14 mouse cellular contexts compared by ENCODE assay signal in genomic region chr16:70880678-70881077, GRCm38 (mm10).
DNase-seq lines count a peak whose midpoint lies in the region; ATAC-seq and TF ChIP-seq lines count a peak whose summit lies in the region.
"Had no signal": no experiment of that assay in that cellular context is flagged by ENCODE, and none has a peak within 500 bp of the region (broad histone marks: within the 10 kb centered on the region; RNA-seq: fewer than 3 reads in every experiment).

No protein-coding gene starts in this region.

- DNase-seq in embryonic facial prominence, embryonic 14.5 days (ENCODE audit: low spot score) = peak; percentile 8
- DNase-seq in embryonic facial prominence, embryonic 10.5 days (ENCODE audit: low spot score) = no peak
- peak; percentile 33 for DNase-seq in brain, adult 2 months (ENCODE audit: low read depth, low spot score)
- peak; percentile 43 for DNase-seq in midbrain, embryonic 14.5 days
- DNase-seq in cerebellum, postnatal 25 days = no peak
- DNase-seq in thymus, adult 2 months = no peak
- DNase-seq in adrenal gland, postnatal 4 days (ENCODE audit: low spot score in 2 of 2) = no peak
- DNase-seq: cerebellum, adult 18-20 months; gastrocnemius, postnatal 10 days; thymus, postnatal 14 days had no signal

- H3K36me3 ChIP-seq in embryonic facial prominence, embryonic 14.5 days (ENCODE audit: control insufficient read depth, insufficient read depth, low read length) = no peaks in the 10 kb centered on the region
- no peaks in the 10 kb centered on the region for H3K36me3 ChIP-seq in embryonic facial prominence, embryonic 10.5 days (replicated peaks)
- H3K36me3 ChIP-seq in forebrain, embryonic 16.5 days (ENCODE audit: control insufficient read depth, insufficient read depth) = no peaks in the 10 kb centered on the region
- no peaks in the 10 kb centered on the region for H3K36me3 ChIP-seq in midbrain, embryonic 14.5 days (ENCODE audit: control insufficient read depth, insufficient read depth, low read length)
- H3K36me3 ChIP-seq in thymus, adult 2 months (ENCODE audit: control insufficient read depth, insufficient read depth, low read length) = no peaks in the 10 kb centered on the region
- H3K36me3 ChIP-seq: liver, embryonic 15.5 days had no signal

- H3K4me1 ChIP-seq in embryonic facial prominence, embryonic 14.5 days (ENCODE audit: control insufficient read depth, insufficient read depth, low read length) = no peaks in the 10 kb centered on the region
- no peaks in the 10 kb centered on the region for H3K4me1 ChIP-seq in embryonic facial prominence, embryonic 10.5 days
- peaks cover 9% of the 10 kb centered on the region for H3K4me1 ChIP-seq in forebrain, embryonic 16.5 days (replicated peaks; ENCODE audit: control insufficient read depth, insufficient read depth, low read length)
- H3K4me1 ChIP-seq in midbrain, embryonic 14.5 days (ENCODE audit: control insufficient read depth, insufficient read depth, low read length) = 0 out of 2 replicates have a peak, but pooled peaks cover 8% of the 10 kb centered on the region
- H3K4me1 ChIP-seq in thymus, adult 2 months (replicated peaks; ENCODE audit: control insufficient read depth, insufficient read depth, low read length) = no peaks in the 10 kb centered on the region
- H3K4me1 ChIP-seq: liver, embryonic 15.5 days had no signal

- no peak overlapping the region for H3K9ac ChIP-seq in embryonic facial prominence, embryonic 14.5 days (ENCODE audit: low read depth, low read length)
- H3K9ac ChIP-seq in forebrain, embryonic 16.5 days (replicated peaks; ENCODE audit: low read depth, low read length) = 0 out of 2 replicates have a peak overlapping the region, but pooled peaks have one; percentile 14
- no peak overlapping the region for H3K9ac ChIP-seq in midbrain, embryonic 14.5 days (replicated peaks; ENCODE audit: low read length)
- H3K9ac ChIP-seq: liver, embryonic 15.5 days had no signal

- TF ChIP-seq POLR2A in thymus, adult 2 months (IDR thresholded peaks at IDR 0.05; ENCODE audit: control insufficient read depth, extremely low read depth, insufficient read depth, low read length, poor library complexity) = no peak

- 26% methylated on average over 2 of the region's 2 CpGs for WGBS in embryonic facial prominence, embryonic 14.5 days
- 48% methylated on average over 2 of the region's 2 CpGs for WGBS in embryonic facial prominence, embryonic 10.5 days
- 11% methylated on average over 2 of the region's 2 CpGs for WGBS in forebrain, embryonic 16.5 days
- WGBS in midbrain, embryonic 14.5 days = 27% methylated on average over 2 of the region's 2 CpGs
- 72% methylated on average over 2 of the region's 2 CpGs for WGBS in thymus, adult 2 months

- H3K9me3 ChIP-seq in embryonic facial prominence, embryonic 14.5 days (ENCODE audit: control insufficient read depth, low read length) = no peaks in the 10 kb centered on the region
- no peaks in the 10 kb centered on the region for H3K9me3 ChIP-seq in embryonic facial prominence, embryonic 10.5 days
- H3K9me3 ChIP-seq in forebrain, embryonic 16.5 days (ENCODE audit: control insufficient read depth, low read length) = no peaks in the 10 kb centered on the region
- no peaks in the 10 kb centered on the region for H3K9me3 ChIP-seq in midbrain, embryonic 14.5 days (ENCODE audit: control insufficient read depth, low read length)
- H3K9me3 ChIP-seq: liver, embryonic 15.5 days had no signal

- H3K4me3 ChIP-seq in embryonic facial prominence, embryonic 14.5 days (ENCODE audit: low read depth, low read length) = no peak overlapping the region
- H3K4me3 ChIP-seq in embryonic facial prominence, embryonic 10.5 days = no peak overlapping the region
- H3K4me3 ChIP-seq in forebrain, embryonic 16.5 days (replicated peaks; ENCODE audit: low read length) = no peak overlapping the region
- H3K4me3 ChIP-seq in midbrain, embryonic 14.5 days (replicated peaks; ENCODE audit: low read depth, low read length) = no peak overlapping the region
- H3K4me3 ChIP-seq in thymus, adult 2 months (ENCODE audit: control insufficient read depth, insufficient read depth, low read length) = no peak overlapping the region
- H3K4me3 ChIP-seq: liver, embryonic 15.5 days had no signal

- no peaks in the 10 kb centered on the region for H3K27me3 ChIP-seq in embryonic facial prominence, embryonic 14.5 days (replicated peaks; ENCODE audit: control insufficient read depth, insufficient read depth, low read length)
- H3K27me3 ChIP-seq in embryonic facial prominence, embryonic 10.5 days (replicated peaks; ENCODE audit: low read depth, poor library complexity, severe bottlenecking) = no peaks in the 10 kb centered on the region
- H3K27me3 ChIP-seq in forebrain, embryonic 16.5 days (replicated peaks; ENCODE audit: control insufficient read depth, insufficient read depth, low read length) = no peaks in the 10 kb centered on the region
- H3K27me3 ChIP-seq in midbrain, embryonic 14.5 days (ENCODE audit: control insufficient read depth, insufficient read depth, low read length) = no peaks in the 10 kb centered on the region
- no peaks in the 10 kb centered on the region for H3K27me3 ChIP-seq in thymus, adult 2 months (ENCODE audit: control insufficient read depth, insufficient read depth, low read length)
- H3K27me3 ChIP-seq: liver, embryonic 15.5 days; Patski had no signal

- no peak overlapping the region for H3K27ac ChIP-seq in embryonic facial prominence, embryonic 14.5 days (replicated peaks; ENCODE audit: low read depth, low read length)
- H3K27ac ChIP-seq in embryonic facial prominence, embryonic 10.5 days (replicated peaks) = no peak overlapping the region
- peak overlapping the region; percentile 62 for H3K27ac ChIP-seq in forebrain, embryonic 16.5 days (ENCODE audit: low read length)
- H3K27ac ChIP-seq in midbrain, embryonic 14.5 days (replicated peaks; ENCODE audit: low read depth, low read length) = peak overlapping the region; percentile 79
- H3K27ac ChIP-seq in thymus, adult 2 months (ENCODE audit: control insufficient read depth, insufficient read depth, low read length) = no peak overlapping the region
- H3K27ac ChIP-seq: liver, embryonic 15.5 days had no signal

- no peak overlapping the region; the same call in 1 of the 2 replicates for H3K4me2 ChIP-seq in embryonic facial prominence, embryonic 14.5 days (ENCODE audit: low read depth, low read length)
- H3K4me2 ChIP-seq in forebrain, embryonic 16.5 days (ENCODE audit: low read length) = peak overlapping the region; percentile 38
- 0 out of 2 replicates have a peak overlapping the region, but pooled peaks have one; percentile 40 for H3K4me2 ChIP-seq in midbrain, embryonic 14.5 days (ENCODE audit: low read length)
- H3K4me2 ChIP-seq: liver, embryonic 15.5 days had no signal

- no peak for ATAC-seq in embryonic facial prominence, embryonic 14.5 days (ENCODE audit: low read depth)
- ATAC-seq in forebrain, embryonic 16.5 days = peak; percentile 76
- ATAC-seq in midbrain, embryonic 14.5 days (ENCODE audit: low FRiP score, low TSS enrichment) = no peak
- ATAC-seq: intestine, postnatal 0 days; Patski had no signal

- TF ChIP-seq CTCF in thymus, adult 2 months (IDR thresholded peaks at IDR 0.05; ENCODE audit: borderline replicate concordance, control insufficient read depth, extremely low read depth, insufficient read depth, low read length, poor library complexity) = no peak

Comparison
In these comparisons a context has a peak if more than half of its experiments do, and no peak if none do; other contexts are left out.
1. DNase-seq: peak in embryonic facial prominence, embryonic 14.5 days (single experiment), brain, adult 2 months (single experiment) and midbrain, embryonic 14.5 days (single experiment); none in embryonic facial prominence, embryonic 10.5 days (single experiment), cerebellum, postnatal 25 days (0 of 2), thymus, adult 2 months (single experiment) and adrenal gland, postnatal 4 days (0 of 2).
2. H3K27ac ChIP-seq: peak in forebrain, embryonic 16.5 days (single experiment) and midbrain, embryonic 14.5 days (single experiment); none in embryonic facial prominence, embryonic 14.5 days (single experiment), embryonic facial prominence, embryonic 10.5 days (single experiment) and thymus, adult 2 months (single experiment).